10 mouse cellular contexts compared by ENCODE assay signal in genomic region chr2:135733926-135734510, GRCm38 (mm10).
A peak's percentile ranks its signal among the peaks of the same experiment; 100 is the strongest.
DNase-seq lines count a peak whose midpoint lies in the region; ATAC-seq lines count a peak whose summit lies in the region.
"Had no signal": no experiment of that assay in that cellular context is flagged by ENCODE, and none has a peak within 500 bp of the region (broad histone marks: within the 10 kb centered on the region; RNA-seq: fewer than 3 reads in every experiment).

No protein-coding gene starts in this region.

- no peak overlapping the region for H3K4me2 ChIP-seq in kidney, embryonic 14.5 days (replicated peaks; ENCODE audit: low read depth, low read length)
- H3K4me2 ChIP-seq: intestine, embryonic 15.5 days had no signal

- H3K4me3 ChIP-seq in kidney, embryonic 14.5 days (ENCODE audit: low read length): no peak overlapping the region
- H3K4me3 ChIP-seq: intestine, embryonic 15.5 days had no signal

- H3K9me3 ChIP-seq in kidney, embryonic 14.5 days (ENCODE audit: control insufficient read depth, low read length): no peaks in the 10 kb centered on the region
- H3K9me3 ChIP-seq: intestine, embryonic 15.5 days had no signal

- H3K9ac ChIP-seq in kidney, embryonic 14.5 days (ENCODE audit: low read depth, low read length): no peak overlapping the region
- H3K9ac ChIP-seq: intestine, embryonic 15.5 days had no signal

- H3K36me3 ChIP-seq in kidney, embryonic 14.5 days (ENCODE audit: control insufficient read depth, insufficient read depth, low read length): no peaks in the 10 kb centered on the region
- H3K36me3 ChIP-seq: intestine, embryonic 15.5 days had no signal

- H3K27ac ChIP-seq in kidney, embryonic 14.5 days (ENCODE audit: low read depth, low read length): no peak overlapping the region
- H3K27ac ChIP-seq: intestine, embryonic 15.5 days; macrophage had no signal

- ATAC-seq in kidney, embryonic 14.5 days (ENCODE audit: low FRiP score, low TSS enrichment): peak; percentile 24; the same call in 1 of the 2 replicates
- ATAC-seq: intestine, embryonic 15.5 days had no signal

- DNase-seq in kidney, postnatal 4 days: no peak
- peak; percentile 24 for DNase-seq in Muller cell, postnatal 12 days (ENCODE audit: inconsistent ontology term)
- DNase-seq in brain, adult 2 months (ENCODE audit: low read depth, low spot score): peak; percentile 42
- peak; percentile 41 for DNase-seq in lung, postnatal 25 days (ENCODE audit: low spot score)
- DNase-seq in MN1 (ENCODE audit: low spot score): no peak
- DNase-seq in adrenal gland, postnatal 36 days: no peak
- DNase-seq: gastrocnemius, postnatal 10 days had no signal

- H3K4me1 ChIP-seq in kidney, embryonic 14.5 days (ENCODE audit: control insufficient read depth, insufficient read depth, low read length): no peaks in the 10 kb centered on the region; the same call in 1 of the 2 replicates
- H3K4me1 ChIP-seq: intestine, embryonic 15.5 days had no signal

- 33% methylated on average over 10 of the region's 10 CpGs for WGBS in kidney, embryonic 14.5 days

- H3K27me3 ChIP-seq in kidney, embryonic 14.5 days (ENCODE audit: control insufficient read depth, insufficient read depth, low read length): no peaks in the 10 kb centered on the region
- H3K27me3 ChIP-seq: intestine, embryonic 15.5 days had no signal

Comparison
In these comparisons a context has a peak if more than half of its experiments do, and no peak if none do; other contexts are left out.
1. DNase-seq: peak in Muller cell, postnatal 12 days (single experiment), brain, adult 2 months (single experiment) and lung, postnatal 25 days (single experiment); none in kidney, postnatal 4 days (0 of 2), MN1 (single experiment) and adrenal gland, postnatal 36 days (0 of 2).